Mouse (Mus musculus): ENCODE results near the gene Prss50.

Gene Prss50

GRCm38 (mm10) chr9:110907838-110908630 is 50.3 kb downstream of the Prss50 start:
- DNase-seq: no peak

DNA sequence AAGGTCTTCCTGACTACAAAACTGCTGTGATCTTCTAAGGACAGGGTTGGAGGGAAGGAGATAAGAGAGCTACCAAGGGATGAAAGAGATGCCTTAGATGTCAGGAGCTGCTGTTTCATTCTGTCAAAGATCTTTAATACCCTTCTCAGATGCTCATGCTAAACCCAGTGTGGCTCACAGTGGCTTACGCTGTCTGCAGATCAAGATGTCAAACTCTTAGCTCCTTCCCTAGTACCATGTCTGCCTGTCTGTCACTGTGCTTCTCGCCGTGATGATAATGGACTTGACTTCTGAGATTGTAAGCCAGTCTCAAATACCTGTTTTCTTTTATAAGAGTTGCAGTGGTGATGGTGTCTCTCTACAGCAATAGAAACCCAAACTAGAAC is 50.9 kb downstream of the Prss50 start:
- DNase-seq: no peak

DNA sequence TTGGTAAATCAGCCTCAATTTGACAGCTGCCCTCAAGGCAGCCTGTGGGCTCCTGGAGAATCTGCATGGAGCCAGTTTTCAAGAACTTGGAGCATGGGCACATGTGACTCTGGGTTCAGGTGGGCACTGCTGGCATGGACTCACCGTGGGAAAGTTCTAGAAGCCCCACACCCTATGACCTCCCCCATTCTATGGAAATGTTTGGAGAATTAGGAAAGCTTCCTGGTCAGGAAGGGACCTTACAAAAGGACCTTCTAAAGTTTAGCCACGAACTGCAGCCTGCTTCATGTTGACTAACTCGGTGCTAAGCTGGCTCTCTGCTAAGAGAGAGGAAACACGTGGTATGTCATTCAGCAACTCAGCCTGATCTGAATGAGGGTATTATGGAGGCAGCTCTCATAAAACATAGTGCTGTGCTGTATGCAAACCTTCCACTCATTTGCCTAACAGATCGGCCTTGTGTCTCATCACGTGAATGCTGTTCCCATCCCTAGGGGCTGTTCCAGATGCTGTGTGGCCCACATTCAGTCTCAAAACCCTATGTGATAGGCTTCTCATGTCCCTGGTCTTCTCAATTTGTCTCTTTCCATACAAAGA is 51.7 kb downstream of the Prss50 start:
- DNase-seq: no peak
